Mouse (Mus musculus) spleen, adult 2 months (tissue): ENCODE results near the gene Tsg101. TPM values are rescaled to one million over a fixed set of nuclear protein-coding genes. Genes with fewer than 3 reads are reported as not detected.

Source experiments
- DNase-seq, 2 experiments: peaks; one replicate each; pipeline versions ENCODE4 v3.0.0 to v3.0.0-alpha.2; 2012 to 2021; ENCODE audit warnings: low spot score in 2 of 2, low read depth in 1 of 2
- H3K27ac ChIP-seq: fragments of 200-500 bp; 2 replicates; pipeline ENCODE4 v1.5.1; 2012; ENCODE audit warnings: low read length, inconsistent platforms; ENCODE audit not compliant: insufficient read depth
- H3K27me3 ChIP-seq: fragments of 200-500 bp; 2 replicates; pipeline ENCODE4 v1.6.1; 2012; ENCODE audit warnings: mild to moderate bottlenecking, moderate library complexity, low read length, inconsistent platforms; ENCODE audit not compliant: control insufficient read depth, insufficient read depth
- H3K36me3 ChIP-seq: fragments of 200-500 bp; 2 replicates; pipeline ENCODE4 v1.6.1; 2012; ENCODE audit warnings: mild to moderate bottlenecking, low read length, inconsistent platforms; ENCODE audit not compliant: control insufficient read depth, insufficient read depth
- H3K4me1 ChIP-seq: fragments of 200-500 bp; 2 replicates; pipeline ENCODE4 v1.6.1; 2011; ENCODE audit warnings: inconsistent platforms; ENCODE audit not compliant: control insufficient read depth, insufficient read depth, insufficient read length
- H3K4me3 ChIP-seq: fragments of 200-500 bp; 2 replicates; pipeline ENCODE4 v1.5.1; 2011; ENCODE audit warnings: mild to moderate bottlenecking, inconsistent platforms; ENCODE audit not compliant: insufficient read depth, insufficient read length; ENCODE audit errors: extremely low read depth
- CTCF ChIP-seq: fragments of 200-500 bp; IDR thresholded peaks from 2 replicates; pipeline ENCODE4 v1.5.1; 2011; ENCODE audit warnings: mild to moderate bottlenecking, inconsistent platforms; ENCODE audit not compliant: insufficient read depth, insufficient read length, insufficient replicate concordance; ENCODE audit errors: extremely low read depth
- POLR2A ChIP-seq: fragments of 200-500 bp; IDR thresholded peaks from 2 replicates; pipeline ENCODE4 v1.6.1; 2011; ENCODE audit warnings: low read depth, low read length, inconsistent platforms
- WGBS: fragments of 180-500 bp; shearing (Covaris S2); methylation state at CpG from one replicate; pipeline ENCODE4 v1.1.7; 2018; 5-methylcytosine and 5-hydroxymethylcytosine counted together
- polyA plus RNA-seq: library from polyadenylated mRNA; depleted of rRNA; stranded (reverse); fragments of >200 nt; gene quantifications from 2 replicates; pipeline ENCODE4 v1.2.3, GENCODE M21; 2012

Tsg101 gene
- polyA plus RNA-seq, 1 experiment = 39.3 TPM

DNA sequence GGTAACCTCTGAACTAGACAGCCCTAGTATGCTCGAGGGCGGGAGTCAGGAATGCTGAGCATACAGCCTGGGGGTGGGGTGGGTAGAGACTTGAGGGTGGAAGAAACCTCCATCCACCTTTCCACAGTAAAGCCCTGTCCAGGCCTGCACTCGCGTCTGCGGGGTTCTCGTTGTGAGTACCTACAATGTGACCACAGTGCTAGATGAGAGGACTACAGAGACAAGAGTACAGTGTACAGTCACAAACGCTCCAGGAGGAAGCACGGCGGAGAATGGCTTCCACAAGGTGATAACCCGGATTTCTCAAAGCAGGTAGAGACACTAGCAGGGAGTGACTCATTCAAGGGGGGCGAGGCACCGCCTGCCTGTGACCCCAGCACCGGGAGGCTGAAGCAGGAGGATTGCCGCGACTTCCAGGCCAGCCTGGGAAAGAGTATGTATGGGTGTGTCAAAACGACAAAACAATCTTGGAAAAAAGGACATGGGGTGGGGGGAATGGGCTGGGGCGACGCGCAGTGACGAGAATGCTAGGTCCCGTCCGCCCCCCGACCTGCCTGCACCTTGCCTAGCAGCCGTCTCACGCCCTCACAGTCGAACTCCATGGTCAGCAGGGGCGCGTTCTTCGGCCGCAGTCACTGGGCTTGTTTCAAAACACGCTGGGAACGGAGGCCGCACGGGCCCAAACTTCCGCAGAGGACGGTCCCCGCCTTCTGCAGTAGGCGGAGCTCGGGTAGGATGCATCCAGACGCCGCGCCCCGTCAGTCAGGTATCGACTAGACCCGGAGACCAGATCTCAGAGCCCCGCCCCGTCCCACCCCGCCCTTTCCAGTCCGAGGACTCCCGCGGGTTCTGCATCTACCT is 38.3 kb upstream of the Tsg101 start, which contains the start of gene Uevld:
Gene Uevld, minus strand, starts transcription at position 697 of the 861 bp plus-strand sequence.
- TF ChIP-seq CTCF = no peak
- no peak for TF ChIP-seq POLR2A
- Histone ChIP-seq H3K4me1 (no peaks in the 10 kb centered on the region; the same call in 1 of the 2 replicates), H3K27ac (no peak within 1 kb of the TSS; the same call in 1 of the 2 replicates), H3K27me3 (no peaks in the 10 kb centered on the region), H3K36me3 (peaks cover 4% of the 10 kb centered on the region; the same call in 1 of the 2 replicates), H3K4me3 (peak within 1 kb of the TSS; percentile 85)
- DNase-seq = peak; percentile 70 to 89
- under 1% methylated on average over 51 of the region's 51 CpGs for WGBS

DNA sequence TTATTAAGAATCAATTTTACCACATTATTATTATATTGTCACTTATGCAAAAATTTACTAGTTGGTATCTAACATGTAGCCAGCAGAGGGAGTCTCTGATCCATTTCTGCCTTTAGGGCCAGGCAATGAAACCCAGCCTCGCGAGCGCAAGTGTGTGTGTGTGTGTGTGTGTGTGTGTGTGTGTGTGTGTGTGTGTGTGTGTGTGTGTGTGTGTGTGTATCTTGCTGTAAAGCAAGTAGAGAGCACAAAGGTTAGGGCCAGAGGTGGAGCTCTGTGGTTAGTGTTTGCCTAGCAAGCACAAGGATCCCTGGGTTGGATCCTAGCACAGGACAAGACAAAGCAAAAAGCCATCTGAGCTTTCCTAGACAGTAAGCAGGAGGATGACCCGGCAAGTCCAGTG is 16.1 kb upstream of the Tsg101 start:
- peak in 1 of 2 experiments; percentile 18 for DNase-seq

DNA sequence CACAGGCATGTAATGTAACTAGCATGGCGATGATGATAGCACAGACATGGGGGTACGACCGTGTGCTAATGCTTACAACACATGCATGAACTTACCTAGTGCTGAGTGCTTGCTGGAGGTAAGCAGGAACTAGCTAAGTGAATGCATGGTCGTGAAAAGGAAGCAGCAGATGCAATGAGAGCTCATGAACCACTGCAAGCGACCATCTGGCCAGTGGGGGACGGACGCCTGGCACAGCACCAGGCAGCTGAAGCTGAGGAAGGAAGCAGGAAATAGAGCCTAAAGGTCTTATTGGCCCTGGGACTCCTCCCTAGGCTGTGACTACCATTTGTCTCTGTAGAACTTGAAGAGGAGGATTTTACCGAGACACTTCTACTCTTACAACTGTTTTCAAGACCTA is 15.0 kb upstream of the Tsg101 start:
- no peaks in the 10 kb centered on the region for H3K27me3 ChIP-seq
- no peak overlapping the region for H3K4me3 ChIP-seq
- peaks cover 7% of the 10 kb centered on the region for H3K36me3 ChIP-seq
- DNase-seq = no peak
- H3K4me1 ChIP-seq = no peaks in the 10 kb centered on the region
- 59% methylated on average over 8 of the region's 8 CpGs for WGBS
- TF ChIP-seq CTCF (no peak), POLR2A (no peak)
- no peak overlapping the region for H3K27ac ChIP-seq

More for the DNA sequence above, 16.1 kb upstream of the Tsg101 start:
- Histone ChIP-seq H3K36me3 (peaks cover 8% of the 10 kb centered on the region), H3K27ac (no peak overlapping the region), H3K4me1 (no peaks in the 10 kb centered on the region), H3K27me3 (no peaks in the 10 kb centered on the region), H3K4me3 (no peak overlapping the region)
- 41% methylated on average over 4 of the region's 4 CpGs for WGBS
- no peak for TF ChIP-seq CTCF
- no peak for TF ChIP-seq POLR2A

GRCm38 (mm10) chr7:46931370-46931769 is 11.6 kb upstream of the Tsg101 start:
- Histone ChIP-seq H3K27me3 (no peaks in the 10 kb centered on the region), H3K4me3 (no peak overlapping the region), H3K4me1 (no peaks in the 10 kb centered on the region), H3K36me3 (peaks cover 5% of the 10 kb centered on the region), H3K27ac (no peak overlapping the region)
- DNase-seq = no peak
- WGBS = 90% methylated on average over 3 of the region's 3 CpGs
- TF ChIP-seq CTCF (no peak), POLR2A (no peak)

DNA sequence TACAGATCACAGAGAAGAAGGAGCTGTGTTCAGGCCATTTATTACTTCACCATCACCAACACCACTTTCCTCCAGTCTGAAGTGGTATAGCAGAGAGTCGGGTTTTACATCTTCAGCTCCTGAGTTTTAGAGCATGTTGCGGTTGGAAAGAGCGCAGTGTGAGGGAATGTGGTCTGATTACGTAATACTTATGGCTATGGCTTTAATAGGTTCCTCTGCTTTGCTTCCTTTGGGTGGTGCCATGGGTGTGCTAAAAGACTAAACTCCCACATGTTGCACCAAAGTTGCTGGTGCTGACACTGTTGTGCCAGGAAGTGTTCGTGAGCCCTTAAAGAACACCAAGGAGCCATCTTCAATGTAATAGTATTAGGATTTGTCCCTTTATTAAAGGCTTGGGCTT is 8.5 kb upstream of the Tsg101 start:
- H3K4me3 ChIP-seq = no peak overlapping the region
- H3K27me3 ChIP-seq = no peaks in the 10 kb centered on the region
- WGBS = 80% methylated on average over 5 of the region's 5 CpGs
- H3K4me1 ChIP-seq = no peaks in the 10 kb centered on the region
- H3K27ac ChIP-seq = no peak overlapping the region
- TF ChIP-seq POLR2A = no peak
- no peak for TF ChIP-seq CTCF
- H3K36me3 ChIP-seq = peaks cover 5% of the 10 kb centered on the region
- DNase-seq = no peak

- no peak overlapping the region for H3K4me3 ChIP-seq
- no peaks in the 10 kb centered on the region for H3K27me3 ChIP-seq
- 84% methylated on average over 4 of the region's 4 CpGs for WGBS
- H3K36me3 ChIP-seq = peaks cover under 1% of the 10 kb centered on the region; the same call in 1 of the 2 replicates
- no peak overlapping the region for H3K27ac ChIP-seq
- DNase-seq = no peak
- no peak for TF ChIP-seq POLR2A
- H3K4me1 ChIP-seq = peaks cover 4% of the 10 kb centered on the region; the same call in 1 of the 2 replicates
Measured at GRCm38 (mm10) chr7:46922075-46922474, 2.3 kb upstream of the Tsg101 start.
